Mouse (Mus musculus) liver, adult 2 months (tissue): ENCODE data around the gene Zfp366. TPM values are rescaled to one million over a fixed set of nuclear protein-coding genes. Genes with fewer than 3 reads are reported as not detected.
"Not testable (repeated sequence)": the region's sequence is repeated elsewhere in the genome, so short reads cannot be mapped to it uniquely, and the experiment has no call there.

Source experiments
- DNase-seq: peaks from one replicate; pipeline ENCODE4 v3.0.0-alpha.2; 2011; ENCODE audit warnings: low read depth, low spot score; ENCODE audit errors: extremely low read depth
- H3K27ac ChIP-seq: fragments of 200-500 bp; replicated peaks from 2 replicates; pipeline ENCODE4 v1.5.1; 2012; ENCODE audit warnings: low read depth, mild to moderate bottlenecking, control low read depth, inconsistent platforms, low read length; ENCODE audit not compliant: insufficient read depth
- H3K27me3 ChIP-seq: fragments of 200-500 bp; 2 replicates; pipeline ENCODE4 v1.6.1; 2012; ENCODE audit warnings: mild to moderate bottlenecking, moderate library complexity, low read length, inconsistent platforms; ENCODE audit not compliant: control insufficient read depth, insufficient read depth
- H3K36me3 ChIP-seq: fragments of 200-500 bp; 2 replicates; pipeline ENCODE4 v1.6.1; 2012; ENCODE audit warnings: low read length, inconsistent platforms; ENCODE audit not compliant: control insufficient read depth, insufficient read depth
- H3K4me1 ChIP-seq: fragments of 200-500 bp; 2 replicates; pipeline ENCODE4 v1.6.1; 2011; ENCODE audit warnings: low read length; ENCODE audit not compliant: control insufficient read depth, insufficient read depth
- H3K4me3 ChIP-seq: fragments of 200-500 bp; 2 replicates; pipeline ENCODE4 v1.5.1; 2011; ENCODE audit warnings: low read depth, mild to moderate bottlenecking, control low read depth, low read length, moderate library complexity; ENCODE audit not compliant: insufficient read depth
- H3K79me2 ChIP-seq: fragments of 200-500 bp; 2 replicates; pipeline ENCODE4 v1.6.1; 2012; ENCODE audit warnings: inconsistent platforms, mild to moderate bottlenecking, low read length, moderate library complexity; ENCODE audit not compliant: control insufficient read depth, insufficient read depth
- H3K9ac ChIP-seq: fragments of 200-500 bp; 2 replicates; pipeline ENCODE4 v1.6.1; 2012; ENCODE audit warnings: low read depth, mild to moderate bottlenecking, control low read depth, inconsistent platforms, low read length
- CTCF ChIP-seq: fragments of 200-500 bp; IDR thresholded peaks from 2 replicates; pipeline ENCODE4 v1.5.1; 2011; ENCODE audit warnings: low read depth, low read length, control low read depth
- POLR2A ChIP-seq: fragments of 200-500 bp; IDR thresholded peaks from 2 replicates; pipeline ENCODE4 v1.6.1; 2011; ENCODE audit warnings: low read length, control low read depth; ENCODE audit not compliant: insufficient read depth; ENCODE audit errors: extremely low read depth
- WGBS: fragments of 180-500 bp; shearing (Covaris S2); methylation state at CpG from one replicate; pipeline ENCODE4 v1.1.7; 2018; 5-methylcytosine and 5-hydroxymethylcytosine counted together
- polyA plus RNA-seq: library from polyadenylated mRNA; depleted of rRNA; stranded (reverse); fragments of >200 nt; gene quantifications from 2 replicates; pipeline ENCODE4 v1.2.3, GENCODE M21; 2012
- total RNA-seq: library from RNA; depleted of rRNA; stranded (reverse); fragments of >200 nt; gene quantifications from 2 replicates; pipeline ENCODE4 v1.2.3, GENCODE M21; 2014

Zfp366 gene
- total and polyA plus RNA-seq, 2 experiments: 0.56 to 0.74 TPM

- 63% methylated on average over 10 of the region's 10 CpGs for WGBS
- no peak overlapping the region for H3K4me3 ChIP-seq
- no peak overlapping the region for H3K27ac ChIP-seq
- H3K36me3 ChIP-seq: no peaks in the 10 kb centered on the region
- no peaks in the 10 kb centered on the region for H3K79me2 ChIP-seq
- no peak for DNase-seq
- no peak overlapping the region for H3K9ac ChIP-seq
- no peak for TF ChIP-seq CTCF
- no peak for TF ChIP-seq POLR2A
- H3K4me1 ChIP-seq: no peaks in the 10 kb centered on the region
- H3K27me3 ChIP-seq: no peaks in the 10 kb centered on the region
Measured at GRCm38 (mm10) chr13:99163521-99164359, 20.9 kb upstream of the Zfp366 start.

- Histone ChIP-seq H3K4me3 (no peak overlapping the region), H3K9ac (no peak overlapping the region), H3K79me2 (no peaks in the 10 kb centered on the region), H3K27ac (no peak overlapping the region), H3K36me3 (no peaks in the 10 kb centered on the region), H3K4me1 (no peaks in the 10 kb centered on the region), H3K27me3 (no peaks in the 10 kb centered on the region)
- WGBS: 76% methylated on average over 2 of the region's 2 CpGs
- TF ChIP-seq POLR2A (no peak), CTCF (no peak)
- DNase-seq: no peak
Measured at GRCm38 (mm10) chr13:99164360-99164759, 20.3 kb upstream of the Zfp366 start.

DNA sequence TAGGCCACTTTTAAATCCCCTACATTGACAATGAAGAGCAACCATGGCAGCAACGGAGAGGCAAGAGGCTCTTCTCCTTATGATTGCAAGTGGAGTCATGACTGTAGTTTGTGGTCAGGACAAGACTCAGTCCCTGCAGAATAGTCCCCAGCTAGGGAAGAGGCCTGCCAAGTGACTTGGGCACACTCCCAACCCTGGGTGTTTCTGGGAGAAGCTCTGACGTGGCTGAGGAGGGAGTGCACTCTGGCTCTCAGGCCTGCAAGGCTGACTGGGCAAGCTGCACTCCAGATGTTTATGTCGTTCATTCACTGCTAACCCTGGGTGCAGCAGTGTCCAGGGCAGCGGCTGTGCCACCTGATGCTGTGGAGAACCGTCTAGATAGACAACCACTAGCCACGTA is 15.2 kb upstream of the Zfp366 start:
- Histone ChIP-seq H3K4me1 (no peaks in the 10 kb centered on the region), H3K4me3 (no peak overlapping the region), H3K36me3 (no peaks in the 10 kb centered on the region), H3K9ac (no peak overlapping the region), H3K27ac (no peak overlapping the region), H3K79me2 (no peaks in the 10 kb centered on the region), H3K27me3 (no peaks in the 10 kb centered on the region)
- peak; percentile 12 for DNase-seq
- WGBS: 84% methylated on average over 6 of the region's 6 CpGs
- TF ChIP-seq CTCF (no peak), POLR2A (no peak)

GRCm38 (mm10) chr13:99170337-99170736 is 14.3 kb upstream of the Zfp366 start:
- no peak overlapping the region for H3K27ac ChIP-seq
- peak; percentile 2 for DNase-seq
- H3K9ac ChIP-seq: no peak overlapping the region
- no peaks in the 10 kb centered on the region for H3K27me3 ChIP-seq
- 35% methylated on average over 2 of the region's 2 CpGs for WGBS
- no peaks in the 10 kb centered on the region for H3K36me3 ChIP-seq
- H3K79me2 ChIP-seq: no peaks in the 10 kb centered on the region
- TF ChIP-seq POLR2A (no peak), CTCF (no peak)
- H3K4me1 ChIP-seq: no peaks in the 10 kb centered on the region
- H3K4me3 ChIP-seq: no peak overlapping the region

- Histone ChIP-seq H3K4me1 (no peaks in the 10 kb centered on the region), H3K4me3 (no peak overlapping the region), H3K79me2 (no peaks in the 10 kb centered on the region), H3K36me3 (no peaks in the 10 kb centered on the region), H3K27ac (no peak overlapping the region), H3K9ac (no peak overlapping the region), H3K27me3 (no peaks in the 10 kb centered on the region)
- 76% methylated on average over 4 of the region's 4 CpGs for WGBS
- TF ChIP-seq CTCF: no peak
- TF ChIP-seq POLR2A: no peak
- no peak for DNase-seq
Measured at GRCm38 (mm10) chr13:99173849-99174248, 10.8 kb upstream of the Zfp366 start.

GRCm38 (mm10) chr13:99182828-99183227 is 1.8 kb upstream of the Zfp366 start:
- H3K27me3 ChIP-seq, H3K79me2 ChIP-seq, H3K9ac ChIP-seq, H3K4me1 ChIP-seq, H3K4me3 ChIP-seq, H3K27ac ChIP-seq, DNase-seq, H3K36me3 ChIP-seq: not testable (repeated sequence)
- 86% methylated on average over 3 of the region's 3 CpGs for WGBS
